17 mouse cellular contexts compared by ENCODE assay signal in the genomic region with DNA sequence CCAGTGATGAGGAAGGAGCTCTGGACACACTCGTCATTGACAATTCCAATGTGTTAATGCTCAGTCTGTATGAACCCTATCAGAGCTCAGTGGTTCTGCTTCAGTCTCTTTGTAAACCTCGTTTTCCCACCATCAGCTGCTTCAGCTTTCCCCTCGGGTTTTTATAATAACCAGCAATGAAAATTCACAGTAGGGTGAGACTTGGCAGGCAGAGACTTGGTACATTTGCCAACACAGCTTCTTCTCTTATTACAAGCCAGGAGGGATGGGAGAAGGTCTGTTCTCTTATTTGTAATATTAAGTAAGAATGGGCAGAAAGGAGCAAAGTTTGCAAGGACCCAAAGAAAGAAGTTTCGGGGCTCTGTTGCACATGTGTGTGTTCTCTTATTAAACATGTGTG. TPM values are rescaled to one million over a fixed set of nuclear protein-coding genes. Genes with fewer than 3 reads are reported as not detected.
"Had no signal": no experiment of that assay in that cellular context is flagged by ENCODE, and none has a peak within 500 bp of the region (broad histone marks: within the 10 kb centered on the region; RNA-seq: fewer than 3 reads in every experiment).

No protein-coding gene starts in this region.

- H3K4me1 ChIP-seq: limb, embryonic 12.5 days; liver, embryonic 13.5 days; stomach, embryonic 15.5 days had no signal

- H3K27me3 ChIP-seq: limb, embryonic 12.5 days; liver, embryonic 13.5 days; stomach, embryonic 15.5 days had no signal

- H3K27ac ChIP-seq: kidney, postnatal 0 days; limb, embryonic 12.5 days; liver, embryonic 13.5 days; stomach, embryonic 15.5 days had no signal

- H3K4me3 ChIP-seq: limb, embryonic 12.5 days; liver, embryonic 13.5 days; stomach, embryonic 15.5 days had no signal

- H3K9ac ChIP-seq: limb, embryonic 12.5 days; liver, embryonic 13.5 days; stomach, embryonic 15.5 days had no signal

- H3K4me2 ChIP-seq: limb, embryonic 12.5 days; liver, embryonic 13.5 days; midbrain, embryonic 11.5 days; stomach, embryonic 15.5 days had no signal

- DNase-seq: kidney, adult 2 months; kidney, postnatal 25 days; liver, embryonic 13.5 days; lung, adult 2 months; lung, postnatal 14 days; lung, postnatal 4 days; midbrain, embryonic 14.5 days; right cerebral cortex, postnatal 14 days; spleen, adult 18-20 months; thymus, postnatal 25 days had no signal

- H3K9me3 ChIP-seq: limb, embryonic 12.5 days; liver, embryonic 13.5 days; stomach, embryonic 15.5 days had no signal

- H3K36me3 ChIP-seq: limb, embryonic 12.5 days; liver, embryonic 13.5 days; stomach, embryonic 15.5 days had no signal

RNA-seq across cellular contexts. Expression of a gene that starts 32.8 kb away (rescaled TPM):
- total RNA-seq: megakaryocyte progenitor cell, adult 5-6 weeks; megakaryocyte-erythroid progenitor cell, adult 5-6 weeks had no signal
- polyA plus RNA-seq: liver, adult 2 months had no signal
